Mouse (Mus musculus) lung, adult 2 months (tissue): Measurements from ENCODE around the gene Baiap2l1.

ENCODE experiments used
- CTCF ChIP-seq: fragments of 200-500 bp; IDR thresholded peaks from 2 replicates; pipeline ENCODE4 v1.5.1; 2011; ENCODE audit warnings: mild to moderate bottlenecking, low read length, control low read depth; ENCODE audit not compliant: insufficient read depth
- POLR2A ChIP-seq: fragments of 200-500 bp; IDR thresholded peaks from 2 replicates; pipeline ENCODE4 v1.6.1; 2011; ENCODE audit warnings: low read depth, mild to moderate bottlenecking, control low read depth, low read length, borderline replicate concordance; ENCODE audit errors: extremely low read depth

DNA sequence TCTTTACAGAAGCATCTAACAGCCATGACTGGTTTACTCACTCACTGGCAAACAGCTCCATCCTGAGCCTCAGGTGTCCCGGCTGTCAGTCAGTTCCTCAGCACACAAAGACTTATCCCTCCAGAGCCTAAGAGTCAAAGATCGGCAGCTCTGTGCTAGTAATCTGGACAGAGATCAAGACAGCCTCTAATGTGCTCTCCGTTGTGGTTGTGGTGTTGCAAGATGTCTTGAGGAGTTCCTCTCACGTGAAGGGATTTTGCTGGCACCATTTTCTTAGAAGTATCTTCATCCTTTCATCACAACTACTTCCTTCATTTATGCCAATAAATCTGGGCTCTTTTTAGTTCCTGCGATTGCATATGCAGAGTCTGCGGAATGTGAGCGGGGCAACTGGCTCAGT, 45.7 kb downstream of the Baiap2l1 start:
- no peak for TF ChIP-seq CTCF
- TF ChIP-seq POLR2A = no peak
